Mouse (Mus musculus) right cerebral cortex, postnatal 14 days (tissue): ENCODE measurements at regions not wholly inside any gene's neighbourhood (a gene's known extent, or its start where the extent isn't known, plus 50 kb on each side); places are given as distances from the start of the nearest gene placed in this dataset.
A peak's percentile ranks its signal among the peaks of the same experiment; 100 is the strongest.
"Not testable (repeated sequence)": the region's sequence is repeated elsewhere in the genome, so short reads cannot be mapped to it uniquely, and the experiment has no call there.

Source experiments
- DNase-seq: peaks from one replicate; pipeline ENCODE4 v3.0.0; 2022

- no peak for DNase-seq
These were observed 52.8 kb upstream of the G2e3 start for GRCm38 (mm10) chr12:51294971-51295477.

GRCm38 (mm10) chr12:51278358-51278757 is 69.5 kb upstream of the G2e3 start:
- DNase-seq: no peak

- no peak for DNase-seq
These were observed 71.9 kb upstream of the G2e3 start for GRCm38 (mm10) chr12:51275818-51276538.

- DNase-seq: no peak
These were observed 74.4 kb upstream of the G2e3 start for GRCm38 (mm10) chr12:51273486-51273885.

GRCm38 (mm10) chr12:51242839-51243238 is 105.0 kb upstream of the G2e3 start:
- DNase-seq: peak; percentile 7

- DNase-seq: no peak
These were observed 106.6 kb upstream of the G2e3 start for GRCm38 (mm10) chr12:51241131-51241781.

GRCm38 (mm10) chr12:51211691-51212090 is 136.2 kb upstream of the G2e3 start:
- DNase-seq: no peak

GRCm38 (mm10) chr12:51196289-51196688 is 151.6 kb upstream of the G2e3 start:
- no peak for DNase-seq

GRCm38 (mm10) chr12:51195136-51195535 is 152.7 kb upstream of the G2e3 start:
- no peak for DNase-seq

GRCm38 (mm10) chr12:51190754-51191153 is 157.1 kb upstream of the G2e3 start:
- DNase-seq: no peak

- DNase-seq: no peak
These were observed 157.7 kb upstream of the G2e3 start for GRCm38 (mm10) chr12:51190186-51190585.

GRCm38 (mm10) chr12:51188229-51188628 is 159.6 kb upstream of the G2e3 start:
- DNase-seq: no peak

GRCm38 (mm10) chr12:51187726-51188125 is 160.1 kb upstream of the G2e3 start:
- DNase-seq: no peak

- no peak for DNase-seq
These were observed 162.1 kb upstream of the G2e3 start for GRCm38 (mm10) chr12:51185751-51186150.

GRCm38 (mm10) chr12:51174906-51175756 is 172.7 kb upstream of the G2e3 start:
- no peak for DNase-seq

- DNase-seq: no peak
These were observed 182.7 kb upstream of the G2e3 start for GRCm38 (mm10) chr12:51165186-51165585.

GRCm38 (mm10) chr12:51160995-51161394 is 186.9 kb upstream of the G2e3 start:
- no peak for DNase-seq

GRCm38 (mm10) chr12:51160122-51160521 is 187.7 kb upstream of the G2e3 start:
- no peak for DNase-seq

- DNase-seq: no peak
These were observed 199.9 kb upstream of the G2e3 start for GRCm38 (mm10) chr12:51147963-51148362.

GRCm38 (mm10) chr12:51143840-51144239 is 204.0 kb upstream of the G2e3 start:
- DNase-seq: no peak

GRCm38 (mm10) chr12:51143196-51143595 is 204.7 kb upstream of the G2e3 start:
- DNase-seq: peak; percentile 9

GRCm38 (mm10) chr12:51133676-51134075 is 214.2 kb upstream of the G2e3 start:
- not testable (repeated sequence) for DNase-seq

GRCm38 (mm10) chr12:51128274-51128673 is 219.6 kb upstream of the G2e3 start:
- no peak for DNase-seq
